Mouse (Mus musculus): ENCODE data around the gene Arhgap15. TPM values are rescaled to one million over a fixed set of nuclear protein-coding genes. Genes with fewer than 3 reads are reported as not detected.

Gene Arhgap15
- total RNA-seq, 2 experiments from 2014 or later, result 9.4 to 9.5 TPM

- H3K4me3 ChIP-seq, result no peak overlapping the region
- DNase-seq (ENCODE audit: low spot score in 2 of 2), result no peak
- no peak for TF ChIP-seq CTCF (conservative IDR thresholded peaks at IDR 0.05)
- no peak overlapping the region for H3K27ac ChIP-seq
Observed at GRCm38 (mm10) chr2:44389556-44389955, 640.9 kb downstream of the Arhgap15 start.

- Histone ChIP-seq H3K27ac (no peak overlapping the region), H3K4me3 (no peak overlapping the region)
- no peak for TF ChIP-seq CTCF (conservative IDR thresholded peaks at IDR 0.05)
- DNase-seq (ENCODE audit: low spot score in 2 of 2), result no peak
Observed at GRCm38 (mm10) chr2:44393789-44394188, 645.2 kb downstream of the Arhgap15 start.

GRCm38 (mm10) chr2:44394956-44395501, 646.4 kb downstream of the Arhgap15 start:
- no peak for DNase-seq (ENCODE audit: low spot score in 2 of 2)
- TF ChIP-seq CTCF (conservative IDR thresholded peaks at IDR 0.05), result no peak
- Histone ChIP-seq H3K4me3 (no peak overlapping the region), H3K27ac (no peak overlapping the region)

GRCm38 (mm10) chr2:44395577-44395976, 647.0 kb downstream of the Arhgap15 start:
- no peak for TF ChIP-seq CTCF (conservative IDR thresholded peaks at IDR 0.05)
- no peak overlapping the region for H3K4me3 ChIP-seq
- no peak overlapping the region for H3K27ac ChIP-seq
- no peak for DNase-seq (ENCODE audit: low spot score in 2 of 2)

- Histone ChIP-seq H3K27ac (no peak overlapping the region), H3K4me3 (no peak overlapping the region)
- TF ChIP-seq CTCF (conservative IDR thresholded peaks at IDR 0.05), result no peak
- no peak for DNase-seq (ENCODE audit: low spot score in 2 of 2)
Observed at GRCm38 (mm10) chr2:44397209-44397608, 648.6 kb downstream of the Arhgap15 start.

GRCm38 (mm10) chr2:44397735-44398337, 649.2 kb downstream of the Arhgap15 start:
- TF ChIP-seq CTCF (conservative IDR thresholded peaks at IDR 0.05), result no peak
- H3K4me3 ChIP-seq, result no peak overlapping the region
- DNase-seq (ENCODE audit: low spot score in 2 of 2), result no peak
- H3K27ac ChIP-seq, result no peak overlapping the region

- H3K4me3 ChIP-seq, result no peak overlapping the region
- no peak for TF ChIP-seq CTCF (conservative IDR thresholded peaks at IDR 0.05)
- no peak overlapping the region for H3K27ac ChIP-seq
- no peak for DNase-seq (ENCODE audit: low spot score in 2 of 2)
Observed at GRCm38 (mm10) chr2:44399191-44399926, 650.7 kb downstream of the Arhgap15 start.

- Histone ChIP-seq H3K27ac (no peak overlapping the region), H3K4me3 (no peak overlapping the region)
- TF ChIP-seq CTCF (conservative IDR thresholded peaks at IDR 0.05), result no peak
- DNase-seq (ENCODE audit: low spot score in 2 of 2), result no peak
Observed at GRCm38 (mm10) chr2:44401704-44402422, 653.2 kb downstream of the Arhgap15 start.

- H3K27ac ChIP-seq, result no peak overlapping the region
- TF ChIP-seq CTCF (conservative IDR thresholded peaks at IDR 0.05), result no peak
- H3K4me3 ChIP-seq, result no peak overlapping the region
- DNase-seq (ENCODE audit: low spot score in 2 of 2), result no peak
Observed at GRCm38 (mm10) chr2:44411660-44412059, 663.0 kb downstream of the Arhgap15 start.

GRCm38 (mm10) chr2:44416331-44416730, 667.7 kb downstream of the Arhgap15 start:
- TF ChIP-seq CTCF (conservative IDR thresholded peaks at IDR 0.05), result no peak
- Histone ChIP-seq H3K27ac (no peak overlapping the region), H3K4me3 (no peak overlapping the region)
- DNase-seq (ENCODE audit: low spot score in 2 of 2), result no peak

- Histone ChIP-seq H3K27ac (no peak overlapping the region), H3K4me3 (no peak overlapping the region)
- no peak for TF ChIP-seq CTCF (conservative IDR thresholded peaks at IDR 0.05)
- DNase-seq (ENCODE audit: low spot score in 2 of 2), result no peak
Observed at GRCm38 (mm10) chr2:44419547-44420225, 671.1 kb downstream of the Arhgap15 start.

GRCm38 (mm10) chr2:44430521-44430920, 681.9 kb downstream of the Arhgap15 start:
- no peak for TF ChIP-seq CTCF (conservative IDR thresholded peaks at IDR 0.05)
- Histone ChIP-seq H3K27ac (no peak overlapping the region), H3K4me3 (no peak overlapping the region)
- DNase-seq (ENCODE audit: low spot score in 2 of 2), result no peak

GRCm38 (mm10) chr2:44436652-44437051, 688.0 kb downstream of the Arhgap15 start:
- no peak for TF ChIP-seq CTCF (conservative IDR thresholded peaks at IDR 0.05)
- H3K4me3 ChIP-seq, result no peak overlapping the region
- DNase-seq (ENCODE audit: low spot score in 2 of 2), result no peak
- no peak overlapping the region for H3K27ac ChIP-seq
